Mouse (Mus musculus) stomach, embryonic 15.5 days (tissue): Measurements from ENCODE around the gene Larp1. TPM values are rescaled to one million over a fixed set of nuclear protein-coding genes. Genes with fewer than 3 reads are reported as not detected.
A peak's percentile ranks its signal among the peaks of the same experiment; 100 is the strongest.

Experiments
- ATAC-seq: fragments of 200-750 bp; cut with Nextera tagmentation; 2 replicates; pipeline ENCODE4 v1.8.0; 2017; ENCODE audit warnings: low read depth, moderate number of reproducible peaks, moderate TSS enrichment; ENCODE audit not compliant: insufficient read depth, low FRiP score
- H3K27ac ChIP-seq: fragments of 300-500 bp; sonication (generic); 2 replicates; pipeline ENCODE4 v1.5.1; 2015; ENCODE audit warnings: mild to moderate bottlenecking, inconsistent platforms
- H3K27me3 ChIP-seq: fragments of 300-500 bp; sonication (generic); replicated peaks from 2 replicates; pipeline ENCODE4 v1.6.1; 2015; ENCODE audit warnings: inconsistent platforms
- H3K36me3 ChIP-seq: fragments of 300-500 bp; sonication (generic); 2 replicates; pipeline ENCODE4 v1.6.1; 2015; ENCODE audit warnings: inconsistent platforms
- H3K4me1 ChIP-seq: fragments of 300-500 bp; sonication (generic); 2 replicates; pipeline ENCODE4 v1.6.1; 2015; ENCODE audit warnings: inconsistent platforms
- H3K4me2 ChIP-seq: fragments of 300-500 bp; sonication (generic); 2 replicates; pipeline ENCODE4 v1.6.1; 2015; ENCODE audit warnings: mild to moderate bottlenecking, inconsistent platforms
- H3K4me3 ChIP-seq: fragments of 300-500 bp; sonication (generic); replicated peaks from 2 replicates; pipeline ENCODE4 v1.5.1; 2015; ENCODE audit warnings: inconsistent platforms
- H3K9ac ChIP-seq: fragments of 300-500 bp; sonication (generic); 2 replicates; pipeline ENCODE4 v1.6.1; 2015; ENCODE audit warnings: inconsistent platforms
- H3K9me3 ChIP-seq: fragments of 300-500 bp; sonication (generic); 2 replicates; pipeline ENCODE4 v1.6.1; 2016; ENCODE audit warnings: inconsistent platforms
- WGBS: fragments of 180-500 bp; shearing (Covaris S2); methylation state at CpG from one replicate; pipeline ENCODE4 v1.1.7; 2015; 5-methylcytosine and 5-hydroxymethylcytosine counted together
- polyA plus RNA-seq: library from polyadenylated mRNA; unstranded; fragments of >200 nt; fragmentation: Nextera tagmentation; extraction: Ambion mirVana; gene quantifications from 2 replicates; pipeline ENCODE4 v1.2.1, GENCODE M21; 2015

Gene Larp1
- polyA plus RNA-seq, 1 experiment from 2014 or later, result 25.6 TPM

- H3K27ac ChIP-seq, result no peak overlapping the region
- H3K36me3 ChIP-seq, result no peaks in the 10 kb centered on the region
- no peaks in the 10 kb centered on the region for H3K27me3 ChIP-seq
- peaks cover 7% of the 10 kb centered on the region; the same call in 1 of the 2 replicates for H3K4me1 ChIP-seq
- no peak overlapping the region for H3K4me3 ChIP-seq
- H3K9me3 ChIP-seq, result no peaks in the 10 kb centered on the region
- ATAC-seq, result no peak
- H3K4me2 ChIP-seq, result no peak overlapping the region
- H3K9ac ChIP-seq, result no peak overlapping the region
Observed at GRCm38 (mm10) chr11:58005110-58005509, 3.8 kb upstream of the Larp1 start.

- Histone ChIP-seq H3K9ac (peak overlapping the region; percentile 45; the same call in 1 of the 2 replicates), H3K4me1 (peaks cover 17% of the 10 kb centered on the region), H3K27ac (peak overlapping the region; percentile 82), H3K36me3 (no peaks in the 10 kb centered on the region), H3K27me3 (no peaks in the 10 kb centered on the region), H3K4me3 (peak overlapping the region; percentile 89), H3K4me2 (peak overlapping the region; percentile 93), H3K9me3 (no peaks in the 10 kb centered on the region)
- 6% methylated on average over 5 of the region's 5 CpGs for WGBS
- no peak for ATAC-seq
Observed at GRCm38 (mm10) chr11:58008013-58008412, 851 bp upstream of the Larp1 start.

GRCm38 (mm10) chr11:58008437-58009050 lies 320 bp upstream of the Larp1 start:
- Histone ChIP-seq H3K27ac (peak overlapping the region; percentile 86), H3K4me3 (peak overlapping the region; percentile 89), H3K4me1 (peaks cover 20% of the 10 kb centered on the region), H3K27me3 (no peaks in the 10 kb centered on the region), H3K9ac (peak overlapping the region; percentile 90), H3K9me3 (no peaks in the 10 kb centered on the region), H3K4me2 (peak overlapping the region; percentile 93), H3K36me3 (no peaks in the 10 kb centered on the region)
- 1% methylated on average over 58 of the region's 74 CpGs for WGBS
- peak; percentile 90 for ATAC-seq

- Histone ChIP-seq H3K36me3 (no peaks in the 10 kb centered on the region), H3K4me3 (peak overlapping the region; percentile 89), H3K4me1 (peaks cover 20% of the 10 kb centered on the region), H3K9ac (peak overlapping the region; percentile 90), H3K27ac (peak overlapping the region; percentile 86), H3K27me3 (no peaks in the 10 kb centered on the region), H3K4me2 (peak overlapping the region; percentile 70), H3K9me3 (no peaks in the 10 kb centered on the region)
- ATAC-seq, result peak; percentile 81
- WGBS, result under 1% methylated on average over 76 of the region's 78 CpGs
Observed at GRCm38 (mm10) chr11:58009516-58010141, 765 bp downstream of the Larp1 start.

GRCm38 (mm10) chr11:58010226-58010781 lies 1.4 kb downstream of the Larp1 start:
- peak overlapping the region; percentile 89 for H3K4me3 ChIP-seq
- peaks cover 20% of the 10 kb centered on the region for H3K4me1 ChIP-seq
- no peaks in the 10 kb centered on the region for H3K36me3 ChIP-seq
- no peaks in the 10 kb centered on the region for H3K9me3 ChIP-seq
- peak overlapping the region; percentile 70 for H3K4me2 ChIP-seq
- peak overlapping the region; percentile 86 for H3K27ac ChIP-seq
- 2% methylated on average over 16 of the region's 16 CpGs for WGBS
- peak overlapping the region; percentile 90; the same call in 1 of the 2 replicates for H3K9ac ChIP-seq
- ATAC-seq, result no peak
- H3K27me3 ChIP-seq, result no peaks in the 10 kb centered on the region

- H3K4me1 ChIP-seq, result peaks cover 20% of the 10 kb centered on the region
- H3K9ac ChIP-seq, result no peak overlapping the region; the same call in 1 of the 2 replicates
Observed at GRCm38 (mm10) chr11:58010930-58011329, 2.1 kb downstream of the Larp1 start.

GRCm38 (mm10) chr11:58011813-58012212 lies 2.9 kb downstream of the Larp1 start:
- WGBS, result 72% methylated on average over 4 of the region's 4 CpGs
- Histone ChIP-seq H3K4me1 (peaks cover 28% of the 10 kb centered on the region), H3K4me2 (peak overlapping the region; percentile 70; the same call in 1 of the 2 replicates), H3K4me3 (no peak overlapping the region), H3K9me3 (no peaks in the 10 kb centered on the region), H3K27ac (no peak overlapping the region), H3K9ac (no peak overlapping the region), H3K27me3 (no peaks in the 10 kb centered on the region), H3K36me3 (no peaks in the 10 kb centered on the region)
- no peak for ATAC-seq

More at GRCm38 (mm10) chr11:58010930-58011329, 2.1 kb downstream of the Larp1 start:
- peak overlapping the region; percentile 89 for H3K4me3 ChIP-seq
- WGBS, result 33% methylated on average over 1 of the region's 1 CpGs
- H3K27ac ChIP-seq, result no peak overlapping the region
- no peaks in the 10 kb centered on the region for H3K27me3 ChIP-seq
- no peak for ATAC-seq
- no peaks in the 10 kb centered on the region for H3K36me3 ChIP-seq
- peak overlapping the region; percentile 70 for H3K4me2 ChIP-seq
- no peaks in the 10 kb centered on the region for H3K9me3 ChIP-seq

GRCm38 (mm10) chr11:58012674-58013073 lies 3.8 kb downstream of the Larp1 start:
- 81% methylated on average over 1 of the region's 1 CpGs for WGBS
- H3K9ac ChIP-seq, result no peak overlapping the region
- no peak overlapping the region for H3K4me2 ChIP-seq
- no peak overlapping the region for H3K27ac ChIP-seq
- no peak for ATAC-seq
- H3K9me3 ChIP-seq, result no peaks in the 10 kb centered on the region
- no peak overlapping the region for H3K4me3 ChIP-seq
- H3K36me3 ChIP-seq, result no peaks in the 10 kb centered on the region
- no peaks in the 10 kb centered on the region for H3K27me3 ChIP-seq
- peaks cover 36% of the 10 kb centered on the region for H3K4me1 ChIP-seq

GRCm38 (mm10) chr11:58013100-58013499 lies 4.2 kb downstream of the Larp1 start:
- H3K4me2 ChIP-seq, result no peak overlapping the region
- H3K36me3 ChIP-seq, result no peaks in the 10 kb centered on the region
- no peak overlapping the region for H3K27ac ChIP-seq
- ATAC-seq, result no peak
- H3K9ac ChIP-seq, result no peak overlapping the region
- H3K4me1 ChIP-seq, result peaks cover 36% of the 10 kb centered on the region
- no peaks in the 10 kb centered on the region for H3K27me3 ChIP-seq
- no peak overlapping the region for H3K4me3 ChIP-seq
- no peaks in the 10 kb centered on the region for H3K9me3 ChIP-seq

GRCm38 (mm10) chr11:58014604-58015003 lies 5.7 kb downstream of the Larp1 start:
- Histone ChIP-seq H3K9me3 (no peaks in the 10 kb centered on the region), H3K9ac (no peak overlapping the region), H3K4me2 (no peak overlapping the region), H3K4me1 (peaks cover 40% of the 10 kb centered on the region), H3K4me3 (no peak overlapping the region), H3K27me3 (no peaks in the 10 kb centered on the region), H3K27ac (no peak overlapping the region), H3K36me3 (no peaks in the 10 kb centered on the region)
- no peak for ATAC-seq
- 58% methylated on average over 1 of the region's 1 CpGs for WGBS

- Histone ChIP-seq H3K4me1 (peaks cover 43% of the 10 kb centered on the region), H3K4me2 (no peak overlapping the region)
Observed at GRCm38 (mm10) chr11:58015339-58015738, 6.5 kb downstream of the Larp1 start.

GRCm38 (mm10) chr11:58016371-58016770 lies 7.5 kb downstream of the Larp1 start:
- no peak for ATAC-seq
- Histone ChIP-seq H3K4me2 (no peak overlapping the region), H3K36me3 (no peaks in the 10 kb centered on the region), H3K4me1 (peaks cover 47% of the 10 kb centered on the region), H3K9ac (no peak overlapping the region), H3K27me3 (no peaks in the 10 kb centered on the region), H3K4me3 (no peak overlapping the region), H3K27ac (no peak overlapping the region), H3K9me3 (no peaks in the 10 kb centered on the region)
- WGBS, result 50% methylated on average over 3 of the region's 3 CpGs

More at GRCm38 (mm10) chr11:58015339-58015738, 6.5 kb downstream of the Larp1 start:
- H3K9ac ChIP-seq, result no peak overlapping the region
- no peak for ATAC-seq
- no peaks in the 10 kb centered on the region for H3K9me3 ChIP-seq
- no peaks in the 10 kb centered on the region for H3K36me3 ChIP-seq
- WGBS, result 62% methylated on average over 2 of the region's 2 CpGs
- H3K27me3 ChIP-seq, result no peaks in the 10 kb centered on the region
- H3K27ac ChIP-seq, result no peak overlapping the region
- no peak overlapping the region for H3K4me3 ChIP-seq
